Mouse (Mus musculus): ENCODE measurements around the gene Prkci.

GRCm38 (mm10) chr3:31068482-31068881 lies 72.9 kb downstream of the Prkci start:
- no peak for TF ChIP-seq MAFK (IDR thresholded peaks at IDR 0.05; ENCODE audit: insufficient read depth, low read depth, low read length)
- TF ChIP-seq ZNF384 (IDR thresholded peaks at IDR 0.05; ENCODE audit: low read depth, low read length): no peak
- no peak for TF ChIP-seq HCFC1 (IDR thresholded peaks at IDR 0.05; ENCODE audit: borderline replicate concordance, insufficient read depth, low read length)

Measured in ES-E14 (cell line).